Mouse (Mus musculus) myocyte (in vitro differentiated cells): ENCODE data around the gene Kif5c. TPM values are rescaled to one million over a fixed set of nuclear protein-coding genes. Genes with fewer than 3 reads are reported as not detected.

Source experiments
- H3K27me3 ChIP-seq: one replicate; pipeline ENCODE4 v1.6.1; 2011; ENCODE audit not compliant: control insufficient read depth, insufficient read depth, insufficient read length
- H3K36me3 ChIP-seq: one replicate; pipeline ENCODE4 v1.6.1; 2011; ENCODE audit not compliant: control insufficient read depth, insufficient read depth
- H3K4me2 ChIP-seq: one replicate; pipeline ENCODE4 v1.6.1; 2011; ENCODE audit warnings: low read depth, control low read depth
- H3K4me3 ChIP-seq: one replicate; pipeline ENCODE4 v1.5.1; 2011; ENCODE audit warnings: mild to moderate bottlenecking, control low read depth, moderate library complexity
- H3K79me2 ChIP-seq: one replicate; pipeline ENCODE4 v1.6.1; 2011; ENCODE audit not compliant: control insufficient read depth, insufficient read depth
- H3ac ChIP-seq: one replicate; pipeline ENCODE4 v1.6.1; 2011; ENCODE audit not compliant: control insufficient read depth, insufficient read length
- CEBPB ChIP-seq: IDR thresholded peaks from 2 replicates; pipeline ENCODE4 v1.6.1; 2011; ENCODE audit warnings: mild to moderate bottlenecking, moderate library complexity; ENCODE audit not compliant: poor library complexity, insufficient read depth, severe bottlenecking
- E2F4 ChIP-seq: IDR thresholded peaks from one replicate; pipeline ENCODE4 v1.6.1; 2011; ENCODE audit warnings: mild to moderate bottlenecking, control low read depth, moderate library complexity; ENCODE audit not compliant: insufficient read depth
- MAX ChIP-seq: IDR thresholded peaks from one replicate; pipeline ENCODE4 v1.6.1; 2011; ENCODE audit warnings: low read depth, mild to moderate bottlenecking, control low read depth
- MYOD1 ChIP-seq, 3 experiments: IDR thresholded peaks; one replicate each; pipeline ENCODE4 v1.6.1; 2011; ENCODE audit warnings: control low read depth in 2 of 3, low read depth in 2 of 3, mild to moderate bottlenecking in 2 of 3, moderate library complexity in 1 of 3; ENCODE audit not compliant: insufficient read length in 2 of 3, control insufficient read depth in 1 of 3
- MYOG ChIP-seq, 3 experiments: IDR thresholded peaks; one replicate each; pipeline ENCODE4 v1.6.1; 2011; ENCODE audit warnings: control low read depth in 2 of 3, low read depth in 2 of 3, mild to moderate bottlenecking in 2 of 3; ENCODE audit not compliant: insufficient read length in 2 of 3, control insufficient read depth in 1 of 3, insufficient read depth in 1 of 3
- POLR2A ChIP-seq: IDR thresholded peaks from one replicate; pipeline ENCODE4 v1.6.1; 2011; ENCODE audit warnings: low read depth, mild to moderate bottlenecking, control low read depth, moderate library complexity; ENCODE audit not compliant: insufficient read length
- POLR2AphosphoS2 ChIP-seq: IDR thresholded peaks from one replicate; pipeline ENCODE4 v1.6.1; 2011; ENCODE audit warnings: low read depth, control low read depth; ENCODE audit not compliant: insufficient read length
- REST ChIP-seq: IDR thresholded peaks from one replicate; pipeline ENCODE4 v1.6.1; 2011; ENCODE audit warnings: mild to moderate bottlenecking, control low read depth, moderate library complexity; ENCODE audit not compliant: insufficient read depth, insufficient read length
- SRF ChIP-seq: IDR thresholded peaks from one replicate; pipeline ENCODE4 v1.6.1; 2011; ENCODE audit warnings: low read depth; ENCODE audit not compliant: control insufficient read depth, insufficient read length
- TCF12 ChIP-seq: IDR thresholded peaks from one replicate; pipeline ENCODE4 v1.6.1; 2011; ENCODE audit warnings: mild to moderate bottlenecking, control low read depth; ENCODE audit not compliant: poor library complexity, insufficient read depth, severe bottlenecking
- TCF3 ChIP-seq: IDR thresholded peaks from one replicate; pipeline ENCODE4 v1.6.1; 2011; ENCODE audit warnings: low read depth, control low read depth; ENCODE audit not compliant: insufficient read length
- USF1 ChIP-seq: IDR thresholded peaks from one replicate; pipeline ENCODE4 v1.6.1; 2011; ENCODE audit warnings: low read depth, mild to moderate bottlenecking, control low read depth, moderate library complexity
- polyA plus RNA-seq: library from polyadenylated mRNA; unstranded; fragments of >200 nt; fragmentation: generic; extraction: Trizol; gene quantifications from one replicate; pipeline ENCODE4 v1.2.1, GENCODE M21; 2012; ENCODE audit warnings: missing spikeins

Gene Kif5c
- polyA plus RNA-seq, 1 experiment = 6.2 TPM

DNA sequence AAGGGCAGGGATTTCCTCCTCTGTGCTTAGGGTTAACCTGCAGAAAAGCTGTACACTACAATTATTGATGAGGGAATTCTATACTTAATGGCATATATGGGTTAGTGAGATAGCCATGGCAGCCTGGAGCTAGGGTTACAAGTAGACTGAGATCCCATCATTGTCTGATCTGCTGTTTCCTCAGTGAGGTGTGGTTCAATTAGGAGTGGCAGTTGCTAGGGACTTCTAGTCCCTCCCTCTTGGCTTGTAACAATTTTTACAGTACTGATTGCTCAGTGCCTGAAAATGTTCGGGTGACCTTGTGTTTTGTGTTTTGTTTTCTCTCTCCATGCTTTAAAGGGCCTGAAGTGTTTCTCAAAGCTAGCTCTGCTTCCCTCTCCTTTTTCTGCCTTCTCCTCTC, 2.1 kb downstream of the Kif5c start:
- Histone ChIP-seq H3ac (no peak overlapping the region), H3K27me3 (no peaks in the 10 kb centered on the region), H3K4me2 (no peak overlapping the region), H3K79me2 (no peaks in the 10 kb centered on the region), H3K36me3 (no peaks in the 10 kb centered on the region), H3K4me3 (no peak overlapping the region)
- no peak for TF ChIP-seq POLR2A
- no peak for TF ChIP-seq TCF3
- TF ChIP-seq MYOD1 (IDR thresholded peaks at IDR 0.05; ENCODE audit: control insufficient read depth in 1 of 3, insufficient read length in 2 of 3, low read depth in 2 of 3) = no peak
- no peak for TF ChIP-seq POLR2AphosphoS2
- TF ChIP-seq MYOG (IDR thresholded peaks at IDR 0.05; ENCODE audit: control insufficient read depth in 1 of 3, insufficient read depth in 1 of 3, insufficient read length in 2 of 3, low read depth in 2 of 3) = no peak
- no peak for TF ChIP-seq SRF
- TF ChIP-seq MAX = no peak
- TF ChIP-seq USF1 = no peak
- TF ChIP-seq CEBPB = no peak
- TF ChIP-seq REST = no peak
- TF ChIP-seq TCF12 = no peak
- no peak for TF ChIP-seq E2F4

- Histone ChIP-seq H3K79me2 (no peaks in the 10 kb centered on the region), H3K4me3 (no peak overlapping the region), H3K27me3 (no peaks in the 10 kb centered on the region), H3ac (no peak overlapping the region), H3K36me3 (no peaks in the 10 kb centered on the region), H3K4me2 (no peak overlapping the region)
- no peak for TF ChIP-seq SRF
Observed at GRCm38 (mm10) chr2:49625581-49625980, 6.5 kb downstream of the Kif5c start.

- Histone ChIP-seq H3K79me2 (no peaks in the 10 kb centered on the region), H3K27me3 (no peaks in the 10 kb centered on the region), H3K4me3 (no peak overlapping the region), H3K4me2 (no peak overlapping the region), H3K36me3 (no peaks in the 10 kb centered on the region), H3ac (no peak overlapping the region)
- TF ChIP-seq SRF (no peak), USF1 (no peak), MYOG (IDR thresholded peaks at IDR 0.05; ENCODE audit: control insufficient read depth in 1 of 3, insufficient read depth in 1 of 3, insufficient read length in 2 of 3, low read depth in 2 of 3) (no peak), E2F4 (no peak), POLR2AphosphoS2 (no peak), POLR2A (no peak), MAX (no peak), REST (no peak), CEBPB (no peak), MYOD1 (IDR thresholded peaks at IDR 0.05; ENCODE audit: control insufficient read depth in 1 of 3, insufficient read length in 2 of 3, low read depth in 2 of 3) (no peak), TCF12 (no peak), TCF3 (no peak)
Observed at GRCm38 (mm10) chr2:49627611-49628010, 8.5 kb downstream of the Kif5c start.

DNA sequence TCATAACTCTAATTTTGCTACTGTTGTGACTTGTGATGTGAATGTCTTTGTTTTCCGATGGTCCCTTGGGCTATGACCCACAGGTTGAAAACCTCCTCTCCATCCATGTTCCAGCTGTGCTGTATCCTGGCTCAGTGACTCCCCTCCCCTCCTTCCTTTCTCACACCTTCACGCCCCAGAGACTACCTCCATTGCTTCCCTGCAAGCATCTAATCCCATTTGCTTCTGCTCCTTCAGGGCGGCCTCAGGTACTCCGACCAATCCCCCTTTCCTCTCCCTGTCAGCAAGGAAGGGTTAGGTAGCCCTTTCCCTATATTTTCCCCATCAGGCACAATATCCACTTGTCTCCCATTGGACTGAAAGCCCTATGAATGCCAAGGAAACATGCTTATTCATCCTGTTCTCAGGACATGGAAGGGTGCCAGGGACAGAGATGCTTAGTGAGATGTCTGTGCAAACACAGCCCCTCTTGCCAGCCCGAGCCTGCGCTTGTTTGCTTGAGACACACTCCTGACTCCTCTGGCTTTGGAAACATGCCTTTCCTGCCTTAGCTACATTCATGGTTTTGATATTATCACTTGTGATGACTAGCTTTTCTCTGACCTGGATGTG, 9.1 kb downstream of the Kif5c start:
- TF ChIP-seq CEBPB (no peak), TCF12 (no peak), USF1 (no peak), POLR2AphosphoS2 (no peak), MYOD1 (IDR thresholded peaks at IDR 0.05; ENCODE audit: control insufficient read depth in 1 of 3, insufficient read length in 2 of 3, low read depth in 2 of 3) (no peak), TCF3 (no peak), REST (no peak), E2F4 (no peak), SRF (no peak)
- no peaks in the 10 kb centered on the region for H3K79me2 ChIP-seq
- H3K36me3 ChIP-seq = no peaks in the 10 kb centered on the region
- no peak overlapping the region for H3ac ChIP-seq
- no peak overlapping the region for H3K4me3 ChIP-seq
- no peaks in the 10 kb centered on the region for H3K27me3 ChIP-seq
- no peak overlapping the region for H3K4me2 ChIP-seq

DNA sequence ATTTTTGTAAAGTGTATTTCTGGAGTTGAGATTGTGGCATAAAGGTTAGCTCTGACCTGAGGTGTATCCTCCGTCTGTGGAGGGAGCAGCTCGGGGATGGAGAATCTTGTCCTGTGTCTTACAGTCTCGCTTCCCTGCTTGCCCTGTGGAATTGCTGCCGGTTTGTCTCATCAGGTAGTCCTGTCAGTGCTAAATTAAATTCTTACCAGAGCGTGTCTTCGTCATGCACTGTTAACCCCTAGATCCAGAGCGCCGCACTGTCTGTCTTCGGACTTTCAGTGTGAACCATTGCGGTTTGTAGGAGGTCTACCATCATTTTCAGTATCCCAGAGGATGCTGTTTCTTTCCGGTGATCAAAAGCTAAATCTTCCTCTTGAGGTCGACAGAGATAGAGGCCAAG, 10.1 kb downstream of the Kif5c start:
- Histone ChIP-seq H3K79me2 (no peaks in the 10 kb centered on the region), H3K36me3 (no peaks in the 10 kb centered on the region), H3K27me3 (no peaks in the 10 kb centered on the region), H3K4me2 (no peak overlapping the region), H3K4me3 (no peak overlapping the region), H3ac (no peak overlapping the region)
- TF ChIP-seq MYOG (IDR thresholded peaks at IDR 0.05; ENCODE audit: control insufficient read depth in 1 of 3, insufficient read depth in 1 of 3, insufficient read length in 2 of 3, low read depth in 2 of 3) (no peak), TCF12 (no peak), TCF3 (no peak), POLR2A (no peak), REST (no peak), MAX (no peak), SRF (no peak), MYOD1 (IDR thresholded peaks at IDR 0.05; ENCODE audit: control insufficient read depth in 1 of 3, insufficient read length in 2 of 3, low read depth in 2 of 3) (no peak), E2F4 (no peak)
